Mouse (Mus musculus): ENCODE data around the gene Phlpp1. TPM values are rescaled to one million over a fixed set of nuclear protein-coding genes. Genes with fewer than 3 reads are reported as not detected.

The Phlpp1 gene
- total RNA-seq, 2 experiments from 2014 or later, result 9.1 to 11.0 TPM

DNA sequence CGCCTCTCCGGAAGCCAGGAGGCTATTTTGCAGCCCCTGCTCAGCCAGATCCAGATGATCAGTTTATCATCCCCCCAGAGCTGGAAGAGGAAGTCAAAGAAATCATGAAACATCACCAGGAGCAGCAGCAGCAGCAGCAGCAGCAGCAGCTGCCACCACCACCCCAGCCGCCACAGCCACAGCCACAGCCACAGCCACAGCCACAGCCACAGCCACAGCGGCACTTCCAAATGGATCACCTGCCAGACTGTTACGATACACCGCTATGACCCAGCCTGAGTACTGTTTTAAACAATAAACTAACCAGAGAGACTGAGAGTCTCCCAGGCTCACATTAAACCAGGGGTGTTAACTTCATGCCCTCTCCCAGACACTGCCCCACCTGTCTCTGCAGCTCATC lies 221.5 kb downstream of the Phlpp1 start:
- DNase-seq, result no peak

DNA sequence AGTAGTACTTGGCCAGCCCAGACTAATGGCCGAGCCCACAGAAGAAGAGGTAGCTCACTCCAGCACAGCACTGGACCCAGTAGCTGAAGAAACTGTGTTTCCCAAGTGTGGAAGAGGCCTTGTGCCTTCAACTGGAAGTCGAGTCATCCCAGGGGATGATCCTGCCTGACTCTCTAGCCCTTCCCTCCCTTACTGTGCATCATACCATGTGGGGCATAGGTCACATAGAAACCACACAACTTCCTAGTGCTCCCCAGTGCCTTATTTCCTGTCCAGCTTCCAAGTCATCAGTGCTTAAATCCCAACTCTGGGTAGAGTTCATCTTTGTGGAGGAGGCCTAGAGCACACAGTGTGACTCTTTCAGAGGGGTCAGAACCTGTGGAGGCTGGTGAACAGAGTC lies 223.1 kb downstream of the Phlpp1 start:
- DNase-seq, result no peak

DNA sequence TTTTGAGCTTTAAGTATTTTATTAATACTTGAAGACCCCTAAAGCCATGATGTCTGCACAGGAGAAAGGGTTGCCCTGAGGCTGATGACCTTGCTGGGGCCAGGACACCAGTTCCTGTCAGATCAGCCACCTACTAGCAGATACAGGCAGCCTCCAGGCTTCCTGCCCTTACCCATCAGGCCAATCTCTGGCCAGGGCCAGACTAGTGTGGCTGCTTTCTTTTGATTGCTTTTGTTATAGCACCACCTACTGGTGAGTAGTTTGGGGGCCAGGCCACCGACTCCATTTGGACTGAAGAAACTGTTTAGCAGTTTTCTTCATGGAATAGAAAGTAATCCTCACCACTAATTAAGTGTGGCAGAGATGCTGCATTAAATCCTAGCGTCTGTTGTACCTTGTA lies 223.9 kb downstream of the Phlpp1 start:
- peak; percentile 56 for DNase-seq

DNA sequence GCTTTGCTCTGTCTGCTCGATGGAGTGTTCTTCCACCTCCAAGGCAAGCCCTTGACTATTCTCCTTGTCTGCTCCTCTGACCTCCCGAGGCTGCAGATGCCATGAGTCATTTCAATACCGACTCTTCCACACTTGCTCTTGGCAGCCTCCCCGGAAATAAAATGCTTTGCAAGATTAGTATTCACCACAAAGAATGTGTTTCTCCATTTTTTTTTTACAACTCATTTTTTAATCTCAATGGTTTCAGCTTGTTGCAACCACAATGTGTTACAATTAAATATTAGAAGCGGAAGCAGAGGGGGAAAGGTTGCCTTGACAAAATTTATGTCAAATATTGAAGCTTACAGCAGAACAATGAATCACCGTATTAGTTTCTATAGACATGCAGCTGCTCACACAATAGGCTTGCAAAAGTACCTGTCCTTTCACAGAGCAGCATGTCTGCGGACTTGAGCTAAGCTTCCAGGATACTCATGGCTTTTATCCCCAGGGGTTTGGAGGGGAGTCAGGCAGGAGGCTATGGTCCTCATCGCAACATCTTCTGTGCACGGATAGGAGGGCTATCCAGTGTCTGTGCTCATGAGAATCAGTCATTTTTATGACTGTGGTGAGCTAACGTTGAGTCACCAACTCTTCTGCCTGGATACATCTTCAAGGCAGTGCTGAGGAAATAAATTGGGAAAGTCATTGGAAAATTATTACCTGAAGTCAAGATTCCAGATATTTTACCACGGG lies 229.5 kb downstream of the Phlpp1 start:
- DNase-seq, result peak; percentile 51

DNA sequence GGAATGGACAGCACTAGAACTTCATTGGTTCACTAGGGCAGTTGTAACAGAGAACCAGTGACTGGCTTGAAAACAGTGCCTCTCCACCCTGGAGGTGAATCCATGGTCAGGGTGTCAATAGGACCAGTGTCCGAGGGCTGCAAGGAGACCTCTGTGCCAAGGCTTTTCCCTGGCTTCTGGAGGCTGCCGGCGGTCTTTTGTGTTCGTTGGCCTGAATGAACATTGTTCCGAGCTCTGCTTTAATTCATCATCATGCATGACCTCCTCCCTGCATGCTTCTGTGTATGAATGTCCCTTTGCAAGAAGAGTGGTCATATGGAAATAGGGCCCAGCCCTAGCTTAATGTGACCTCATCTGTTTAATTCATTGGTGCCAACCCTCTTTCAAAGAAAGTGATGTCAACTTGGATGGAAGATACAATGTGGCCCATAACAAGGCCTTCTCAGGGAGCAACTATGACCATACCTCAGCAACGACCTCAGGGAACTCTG lies 231.5 kb downstream of the Phlpp1 start:
- DNase-seq, result no peak

DNA sequence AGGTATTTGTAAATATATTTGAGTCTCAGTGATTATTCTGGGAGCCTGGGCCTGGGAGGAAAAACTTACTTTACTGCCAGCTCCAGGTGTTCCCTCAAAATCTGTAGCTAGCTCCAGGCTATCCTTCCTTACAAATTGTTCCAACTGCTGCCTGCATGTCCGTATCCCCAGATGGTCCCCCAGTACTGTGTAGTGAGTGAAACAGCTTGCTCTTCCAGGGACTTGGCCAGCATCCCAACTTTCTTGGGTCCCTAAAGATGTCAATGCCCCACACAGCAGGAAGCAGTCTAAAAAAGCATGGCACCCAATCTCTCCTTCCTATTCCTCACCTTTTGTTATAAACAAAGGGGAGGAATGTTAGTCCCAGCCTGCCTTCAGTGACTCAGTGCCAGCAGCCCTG lies 235.3 kb downstream of the Phlpp1 start:
- no peak for DNase-seq

DNA sequence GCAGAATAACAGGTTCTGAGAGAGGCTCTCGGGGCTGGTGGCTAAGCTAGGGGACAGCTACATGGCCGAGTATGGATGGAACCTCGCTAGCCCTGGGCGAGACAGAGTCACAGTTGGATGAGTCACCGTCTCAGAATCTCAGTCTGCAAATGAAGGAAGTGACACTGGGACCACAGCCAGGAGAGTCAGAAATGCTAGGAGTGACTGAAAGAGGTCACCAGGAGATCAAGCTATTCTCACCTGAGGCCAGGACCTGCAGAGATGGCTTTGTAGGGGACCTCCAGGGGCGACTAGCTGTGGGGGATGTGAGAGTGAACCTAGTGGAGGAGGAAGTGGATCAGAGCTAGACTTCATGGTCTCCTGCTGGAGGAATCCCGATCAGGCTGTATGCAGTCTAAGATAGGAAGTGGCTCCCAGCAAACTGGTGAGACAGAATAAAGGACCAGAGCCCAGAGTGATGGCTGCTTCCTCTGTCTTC lies 236.4 kb downstream of the Phlpp1 start:
- no peak for DNase-seq

DNA sequence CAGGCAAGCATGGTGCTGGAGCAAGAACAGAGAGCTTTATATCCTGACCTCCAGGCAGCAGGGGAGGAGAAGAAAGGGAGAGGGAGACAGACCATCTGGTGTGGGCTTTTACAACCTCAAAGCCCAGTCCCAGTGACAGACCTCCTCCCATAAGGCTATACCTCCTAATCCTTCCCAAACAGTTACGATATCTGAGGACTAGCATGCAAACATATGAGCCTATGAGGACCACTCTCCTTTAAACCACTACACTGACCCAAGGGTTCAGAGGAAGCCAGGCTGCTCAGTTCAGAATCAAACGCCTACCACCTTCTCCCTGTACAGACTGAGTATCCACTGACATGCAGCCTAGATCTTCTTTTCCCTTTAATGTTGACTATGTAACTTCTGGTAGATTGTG lies 239.3 kb downstream of the Phlpp1 start:
- no peak for DNase-seq

DNA sequence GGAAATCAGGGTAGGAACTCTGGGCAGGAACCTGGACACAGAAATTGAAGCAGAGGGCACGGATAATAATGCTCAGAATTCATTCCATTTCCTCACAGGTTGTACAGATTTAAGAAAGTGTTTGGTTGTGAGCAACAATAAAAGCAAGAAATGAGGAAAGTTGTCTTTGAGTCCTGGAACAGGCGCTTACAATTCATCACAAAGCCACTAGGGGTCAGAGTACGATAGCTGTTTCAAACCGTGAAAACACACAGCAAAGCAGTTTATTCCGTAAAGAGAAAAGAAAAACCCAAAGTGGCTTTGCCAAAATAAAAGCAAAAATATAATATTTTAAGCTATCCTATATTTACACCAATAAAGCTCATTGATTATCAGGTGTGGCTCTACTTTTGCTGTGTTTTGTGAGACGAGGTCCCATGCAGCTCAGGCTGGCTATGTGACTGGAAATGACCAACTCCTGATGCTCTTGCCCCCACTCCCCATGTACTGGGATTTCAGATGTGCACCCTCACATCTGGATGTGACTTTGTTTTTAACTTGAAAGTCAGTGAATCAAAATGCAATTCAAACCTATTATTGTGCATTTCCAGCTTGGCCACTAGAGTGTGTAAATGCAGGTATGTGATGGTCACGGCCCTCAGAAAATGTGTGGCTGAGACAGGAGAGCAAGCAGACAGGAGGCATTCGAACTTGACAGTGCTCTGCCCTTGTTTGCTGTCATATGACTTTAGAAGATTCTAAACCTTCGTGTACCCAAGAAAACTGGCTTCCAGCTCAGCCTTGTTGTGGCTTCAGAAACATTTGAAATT lies 253.8 kb downstream of the Phlpp1 start:
- DNase-seq, result no peak

DNA sequence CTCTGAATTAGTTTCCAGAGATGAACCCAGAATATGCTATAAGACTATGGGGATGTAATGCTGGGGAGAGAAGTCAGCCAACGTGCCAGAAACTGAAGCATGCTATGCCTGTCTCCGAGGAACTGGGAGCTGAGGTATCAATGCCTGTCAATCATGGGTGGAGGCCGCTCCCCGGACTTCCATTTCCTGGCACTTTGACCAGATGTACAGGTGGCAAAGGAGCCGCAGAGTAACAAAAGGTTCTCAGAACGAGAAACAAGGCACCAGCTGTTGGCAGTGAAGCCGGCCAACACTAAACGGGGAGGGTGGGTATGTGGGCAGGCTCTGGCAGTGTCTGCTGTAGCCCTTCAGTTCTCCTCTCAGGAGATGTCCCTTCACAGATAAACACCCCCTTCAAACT lies 256.6 kb downstream of the Phlpp1 start:
- DNase-seq, result no peak

DNA sequence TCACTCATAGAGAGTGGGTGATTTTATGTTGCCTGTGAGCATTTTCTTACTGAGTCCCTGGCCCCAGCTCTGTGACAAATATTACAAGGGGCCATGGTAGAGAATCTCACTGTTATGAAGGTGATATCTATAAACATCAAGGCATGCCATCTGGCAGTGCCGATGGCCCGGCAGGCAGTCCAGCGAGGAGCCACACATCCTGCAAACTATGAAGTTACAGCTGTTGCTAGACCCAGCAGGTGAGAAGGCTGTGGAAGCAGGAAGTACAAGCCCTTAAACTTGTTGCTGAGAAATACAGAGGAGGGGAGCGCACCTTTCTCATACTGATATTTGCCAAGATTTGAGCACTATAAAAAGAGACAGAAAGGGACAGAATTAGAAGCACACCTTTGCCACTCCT lies 257.0 kb downstream of the Phlpp1 start:
- DNase-seq, result no peak

DNA sequence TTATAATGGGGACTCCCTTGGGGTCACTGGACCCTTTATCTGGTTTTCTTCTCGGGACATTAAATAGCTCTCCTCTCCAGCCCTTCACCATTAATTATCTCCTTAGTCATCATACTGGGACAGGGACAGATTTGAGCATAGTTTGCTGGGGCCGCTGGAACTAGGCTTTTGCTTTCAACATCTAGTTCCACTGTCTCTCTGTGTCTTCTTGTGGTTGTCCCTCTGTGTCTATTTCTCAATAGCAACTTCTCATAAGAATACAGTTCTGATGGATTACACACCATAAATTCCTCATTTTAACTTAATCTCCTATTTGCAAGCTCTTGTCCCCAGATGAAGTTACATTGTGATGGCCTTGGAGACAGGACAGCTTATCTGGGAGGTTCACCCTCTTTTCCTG lies 262.0 kb downstream of the Phlpp1 start:
- DNase-seq, result no peak

Other genes with a start within 250 kb of the Phlpp1 start
- 1 to 10 TPM; 6.6 to 8.4 TPM for gene Zcchc2, start 181.3 kb upstream of the Phlpp1 start, total RNA-seq (2021)